Mouse (Mus musculus) adrenal gland, adult (tissue): ENCODE results near the gene Pced1a.
A peak's percentile ranks its signal among the peaks of the same experiment; 100 is the strongest.
"Not testable (repeated sequence)": the region's sequence is repeated elsewhere in the genome, so short reads cannot be mapped to it uniquely, and the experiment has no call there.

ENCODE experiments used
- DNase-seq, 2 experiments: peaks; one replicate each; pipeline ENCODE4 v3.0.0; 2022 to 2023; ENCODE audit warnings: low spot score in 1 of 2; ENCODE audit not compliant: inconsistent age in 2 of 2

Gene Pced1a

GRCm38 (mm10) chr2:130395696-130396095, 28.8 kb downstream of the Pced1a start:
- no peak for DNase-seq

GRCm38 (mm10) chr2:130392836-130393235, 31.7 kb downstream of the Pced1a start:
- no peak for DNase-seq

DNA sequence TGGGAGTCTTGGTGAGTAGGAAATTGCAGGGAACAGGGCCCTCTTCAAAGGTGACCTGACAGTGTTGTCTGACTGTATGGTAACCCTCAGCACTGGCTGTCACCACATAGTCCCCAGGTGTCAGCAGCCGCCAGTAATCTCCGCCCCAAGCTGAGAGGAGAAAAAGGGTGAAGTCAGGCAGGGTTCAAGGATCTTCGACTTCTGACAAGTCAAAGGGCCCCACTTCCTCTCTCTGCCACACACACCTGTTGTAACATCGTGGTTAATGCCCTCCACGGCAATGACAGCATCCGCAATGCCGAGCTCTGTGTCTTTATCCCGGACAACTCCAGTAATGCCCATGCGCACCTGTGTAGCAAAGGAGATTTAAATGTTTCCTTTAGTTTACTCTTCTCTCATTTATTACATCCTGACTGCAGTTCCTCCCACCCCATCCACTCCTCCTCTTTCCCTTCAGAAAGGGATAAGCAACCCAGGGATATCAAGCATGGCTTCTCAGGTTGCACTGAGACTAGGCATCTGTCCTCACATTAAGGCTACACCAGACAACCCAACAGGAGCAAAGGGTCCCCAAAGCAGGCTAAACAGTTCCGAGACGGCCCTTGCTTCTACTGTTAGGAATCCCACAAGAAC, 33.4 kb downstream of the Pced1a start:
- DNase-seq = no peak

DNA sequence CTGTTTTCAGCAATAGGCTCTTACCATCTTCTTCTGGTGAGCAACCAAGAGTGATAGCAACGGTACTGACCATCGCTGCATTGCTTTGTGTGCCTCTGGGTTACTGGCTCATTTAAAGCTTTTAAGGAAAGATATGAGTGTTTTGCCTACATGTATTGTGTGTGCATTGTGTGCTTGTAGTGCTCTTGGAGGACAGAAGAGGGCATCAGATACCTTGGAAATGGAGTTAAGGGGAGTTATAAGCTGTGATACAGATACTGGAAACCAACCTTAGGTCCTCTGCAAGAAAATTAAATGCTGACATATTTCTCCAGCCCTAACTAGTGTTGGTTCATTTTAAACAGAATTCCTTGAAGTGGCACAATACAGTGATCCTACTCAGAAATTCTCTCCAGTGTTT, 35.7 kb downstream of the Pced1a start:
- peak in 1 of 2 experiments; percentile 60 for DNase-seq

DNA sequence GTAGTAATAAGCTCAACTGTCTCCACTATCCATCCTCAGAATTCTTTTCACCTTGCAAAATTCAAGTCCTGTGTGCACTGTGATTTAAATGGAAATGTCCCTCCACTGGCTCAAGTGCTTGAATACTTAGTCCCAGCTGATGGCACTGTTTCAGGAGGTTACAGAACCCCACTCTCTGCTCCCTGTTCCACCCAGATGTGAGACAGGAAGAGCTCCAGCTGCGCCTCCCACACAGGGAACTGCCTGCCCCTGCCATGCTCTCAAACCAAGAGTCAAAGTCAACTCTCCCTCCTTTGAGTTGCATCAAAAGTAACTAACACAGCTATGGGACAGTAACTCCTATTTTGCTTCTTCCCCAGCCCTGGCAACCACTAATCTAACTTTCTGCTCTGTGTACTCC, 38.3 kb downstream of the Pced1a start:
- DNase-seq = no peak

DNA sequence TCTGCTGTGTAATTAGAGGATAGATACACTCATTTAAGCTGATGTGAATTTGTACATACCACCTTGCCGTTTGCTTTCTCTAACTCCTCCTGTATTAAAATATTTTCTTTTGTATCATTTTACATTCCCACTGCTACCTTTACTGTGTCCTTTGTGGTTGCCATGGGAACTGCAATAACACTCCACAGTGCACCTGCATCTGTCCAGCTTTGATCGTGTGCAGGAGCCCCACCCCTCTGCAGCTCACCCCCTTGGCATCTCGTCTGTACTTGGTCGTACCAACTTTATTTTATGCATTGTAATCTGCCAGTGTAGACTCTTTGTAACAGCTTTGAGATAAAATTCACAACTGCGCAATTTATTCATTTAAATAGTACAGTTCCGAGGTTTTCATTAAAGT, 40.6 kb downstream of the Pced1a start:
- no peak for DNase-seq

- no peak for DNase-seq
Observed at GRCm38 (mm10) chr2:130383205-130383604, 41.3 kb downstream of the Pced1a start.

- DNase-seq = no peak
Observed at GRCm38 (mm10) chr2:130374951-130375350, 49.5 kb downstream of the Pced1a start.

DNA sequence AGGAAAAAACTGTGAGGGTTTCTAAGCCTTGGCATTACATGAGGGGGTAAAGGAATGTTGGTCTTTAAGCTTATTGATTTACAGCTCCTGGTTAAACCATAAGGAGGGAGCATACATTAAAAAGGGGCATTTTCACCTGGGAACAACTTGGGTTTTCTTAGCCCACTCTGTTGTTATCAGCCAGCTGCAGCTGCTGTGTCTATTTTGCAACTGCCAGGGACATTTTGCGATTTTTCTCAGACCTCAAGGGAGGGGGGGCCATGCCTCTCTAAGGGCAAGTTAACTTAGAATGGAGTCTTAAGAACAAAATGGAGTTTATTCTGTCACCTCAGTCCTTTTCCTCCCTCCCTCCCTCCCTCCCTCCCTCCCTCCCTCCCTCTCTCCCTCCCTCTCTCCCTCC, 51.5 kb downstream of the Pced1a start:
- DNase-seq = not testable (repeated sequence)

DNA sequence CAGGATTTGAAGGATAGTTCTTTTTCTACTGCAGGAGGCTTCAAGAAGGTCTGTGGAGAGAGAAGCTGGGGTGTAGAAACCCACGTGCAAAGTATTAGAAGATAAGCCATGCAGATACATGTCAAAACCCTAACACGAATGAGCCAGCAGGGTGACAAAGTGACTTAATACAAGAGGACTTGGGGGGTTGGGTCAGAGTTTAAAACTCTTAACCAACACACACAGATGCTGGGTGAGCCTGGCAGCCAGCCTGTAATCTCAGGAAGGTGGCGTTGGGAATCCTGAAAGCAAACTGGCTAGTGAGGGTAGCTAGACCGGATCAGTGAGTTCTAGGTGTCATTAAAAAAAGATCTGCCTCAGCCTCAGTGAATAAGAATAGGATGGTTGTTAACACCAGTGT, 57.1 kb downstream of the Pced1a start:
- DNase-seq = no peak
